Mouse (Mus musculus): Measurements from ENCODE around the gene Fam208a.

GRCm38 (mm10) chr14:27501096-27501495 lies 72.5 kb downstream of the Fam208a start:
- TF ChIP-seq POLR2A (IDR thresholded peaks at IDR 0.05; ENCODE audit: borderline replicate concordance, control insufficient read depth, low read depth, low read length) (no peak), CTCF (IDR thresholded peaks at IDR 0.05; ENCODE audit: control insufficient read depth, insufficient read depth, low read length) (no peak)

Data from bone marrow, adult 2 months (tissue).